Mouse (Mus musculus) adipose tissue, adult 10 weeks (tissue): ENCODE data around the gene Ikbke. TPM values are rescaled to one million over a fixed set of nuclear protein-coding genes. Genes with fewer than 3 reads are reported as not detected.

Source experiments
- polyA plus RNA-seq: library from polyadenylated mRNA; stranded (reverse); fragments of 350-450 nt; fragmentation: Illumina TruSeq; extraction: RNeasy Lipid Tissue Mini Kit (QIAGEN cat#74804); gene quantifications from one replicate; pipeline ENCODE4 v1.2.3, GENCODE M21; 2014; ENCODE audit warnings: low read depth, low replicate concordance

Gene Ikbke
- 12.8 TPM for polyA plus RNA-seq

DNA sequence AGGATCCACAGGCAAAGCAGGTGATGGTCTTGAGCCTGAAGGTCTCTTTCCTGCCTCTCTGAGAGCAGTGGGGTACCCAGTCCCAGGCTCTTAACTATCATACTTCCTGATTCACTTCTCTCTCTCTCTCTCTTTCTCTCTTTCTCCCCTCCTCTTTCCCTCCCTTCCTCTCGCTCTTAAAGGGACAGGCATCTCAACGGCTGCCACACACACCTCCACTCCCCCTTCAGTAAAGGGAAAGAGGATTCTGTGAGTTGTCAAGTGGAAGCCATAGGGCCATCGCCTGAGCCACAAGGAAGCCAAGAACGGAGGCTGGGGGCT lies at the start of gene Ikbke:
Ikbke (minus strand) TSS at position 151 of the 321 bp plus-strand sequence.

DNA sequence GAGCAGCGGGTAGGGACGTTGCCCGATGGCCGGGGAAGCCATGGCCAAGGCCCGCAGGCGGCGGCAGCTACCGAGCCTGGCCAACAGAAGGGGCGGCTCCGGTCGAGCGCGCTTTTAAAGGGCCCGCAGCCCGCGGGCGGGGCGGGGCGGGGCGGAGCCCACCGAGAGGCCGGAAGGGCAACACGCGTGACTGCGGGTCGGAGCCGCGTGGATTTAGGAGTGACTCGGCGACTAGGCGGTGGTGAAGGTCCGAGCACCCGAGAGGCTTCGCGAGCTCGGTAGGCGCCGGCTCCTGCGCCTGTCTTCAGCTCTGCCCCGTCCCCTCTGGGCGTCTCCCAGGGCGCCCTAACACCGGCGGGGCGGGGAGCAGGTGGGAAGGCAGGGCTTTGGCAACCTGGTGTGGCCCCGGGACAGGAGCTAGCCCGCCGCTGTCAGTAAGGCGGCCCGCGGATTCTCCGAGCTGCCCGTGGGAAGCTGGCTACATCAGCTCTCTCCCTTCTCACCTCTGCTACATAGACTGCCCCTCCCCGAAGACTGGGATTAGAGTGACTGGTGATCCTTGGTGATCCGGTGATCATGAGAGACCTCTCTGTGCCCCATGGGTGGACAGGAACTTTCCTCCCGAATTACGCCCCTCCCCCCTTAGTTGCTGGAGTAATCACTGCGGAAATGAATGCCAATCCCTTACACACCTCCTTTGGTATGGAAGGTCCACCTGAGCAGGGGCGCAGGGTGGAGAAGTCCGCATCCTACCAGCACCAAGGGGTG lies 34.1 kb downstream of the Ikbke start, which contains the start of gene Rassf5:
Rassf5 (minus strand) TSS at position 170 of the 768 bp plus-strand sequence.

Other genes starting within 250 kb of the Ikbke start
- gene Mapkapk2, start 181.8 kb downstream of the Ikbke start, polyA plus RNA-seq: 75.0 TPM
- gene Dyrk3, start 141.3 kb downstream of the Ikbke start, polyA plus RNA-seq: 4.3 TPM
- gene Eif2d, start 126.4 kb downstream of the Ikbke start, polyA plus RNA-seq: 34.9 TPM
- gene Rassf5, start 34.3 kb downstream of the Ikbke start, polyA plus RNA-seq: 6.2 TPM
- 28.0 TPM for gene Srgap2, start 247.7 kb upstream of the Ikbke start, polyA plus RNA-seq
- gene Fam72a, start 248.3 kb upstream of the Ikbke start, polyA plus RNA-seq: 1.6 TPM